Comparison of ENCODE assay signal across 8 mouse cellular contexts in the genomic region with DNA sequence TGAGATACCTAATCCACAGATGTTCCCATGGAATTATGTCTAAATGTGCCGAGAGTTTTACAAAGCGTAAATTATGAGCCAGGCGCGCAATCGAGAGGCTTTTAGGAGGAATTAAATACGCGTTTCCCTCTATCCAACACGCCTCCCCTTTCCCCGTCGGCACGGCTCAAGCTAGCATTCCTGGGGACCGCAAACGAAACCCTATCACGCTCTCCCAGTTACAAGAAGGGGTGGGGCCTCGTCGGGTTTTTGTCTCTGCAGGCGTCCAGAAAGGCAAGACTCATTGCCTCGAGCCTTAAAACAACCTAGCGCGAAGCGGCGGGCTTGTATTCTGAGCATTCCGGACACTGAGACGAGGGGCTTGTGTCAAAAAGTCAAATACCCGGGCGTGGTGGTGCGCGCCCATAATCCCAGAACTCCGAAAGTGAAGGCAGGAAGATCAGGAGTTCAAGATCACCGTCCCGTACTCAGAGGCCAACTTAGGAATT. TPM values are rescaled to one million over a fixed set of nuclear protein-coding genes. Genes with fewer than 3 reads are reported as not detected.
A peak's percentile ranks its signal among the peaks of the same experiment; 100 is the strongest.
DNase-seq lines count a peak whose midpoint lies in the region; ATAC-seq and TF ChIP-seq lines count a peak whose summit lies in the region.

No protein-coding gene starts in this region.

- peak overlapping the region; percentile 61 for H3K4me3 ChIP-seq in ES-Bruce4 (ENCODE audit: low read depth, low read length)
- H3K4me3 ChIP-seq in forebrain, embryonic 12.5 days (replicated peaks), result peak overlapping the region; percentile 85
- H3K4me3 ChIP-seq in lung, embryonic 16.5 days (ENCODE audit: low read length), result peak overlapping the region; percentile 64
- peak overlapping the region; percentile 86 for H3K4me3 ChIP-seq in olfactory bulb, adult 2 months (ENCODE audit: insufficient read depth, low read depth, low read length)
- peak overlapping the region; percentile 61 for H3K4me3 ChIP-seq in thymus, adult 2 months (ENCODE audit: control insufficient read depth, insufficient read depth, low read length)

- H3K4me1 ChIP-seq in ES-Bruce4 (ENCODE audit: control insufficient read depth, insufficient read depth, low read length), result no peaks in the 10 kb centered on the region
- peaks cover 24% of the 10 kb centered on the region for H3K4me1 ChIP-seq in forebrain, embryonic 12.5 days
- peaks cover 11% of the 10 kb centered on the region for H3K4me1 ChIP-seq in lung, embryonic 16.5 days (replicated peaks; ENCODE audit: control insufficient read depth, insufficient read depth, low read length)
- H3K4me1 ChIP-seq in olfactory bulb, adult 2 months (ENCODE audit: control insufficient read depth, insufficient read depth, low read length), result 0 out of 2 replicates have a peak, but pooled peaks cover 3% of the 10 kb centered on the region
- H3K4me1 ChIP-seq in thymus, adult 2 months (replicated peaks; ENCODE audit: control insufficient read depth, insufficient read depth, low read length), result peaks cover 38% of the 10 kb centered on the region

- no peak for TF ChIP-seq EP300 in ES-Bruce4 (IDR thresholded peaks at IDR 0.05; ENCODE audit: insufficient read depth, low read depth, low read length)

- peak; percentile 82 for DNase-seq in brain, embryonic 14.5 days (ENCODE audit: low read depth)
- DNase-seq in heart, postnatal 10 days, result peak; percentile 68 to 73
- peak; percentile 55 to 74 for DNase-seq in kidney, postnatal 36 days
- DNase-seq in thymus, adult 2 months, result peak; percentile 77

- 3% methylated on average over 31 of the region's 31 CpGs for WGBS in forebrain, embryonic 12.5 days
- 1% methylated on average over 31 of the region's 31 CpGs for WGBS in lung, embryonic 16.5 days
- WGBS in olfactory bulb, adult 2 months, result under 1% methylated on average over 31 of the region's 31 CpGs
- WGBS in thymus, adult 2 months, result 3% methylated on average over 31 of the region's 31 CpGs

- ATAC-seq in forebrain, embryonic 12.5 days (ENCODE audit: low FRiP score), result peak; percentile 75
- peak; percentile 85 for ATAC-seq in lung, embryonic 16.5 days (ENCODE audit: low read depth)

- no peak for TF ChIP-seq POLR2A in ES-Bruce4 (IDR thresholded peaks at IDR 0.05; ENCODE audit: insufficient read depth, low read length)
- TF ChIP-seq POLR2A in brain, embryonic 14.5 days (IDR thresholded peaks at IDR 0.05; ENCODE audit: borderline replicate concordance, extremely low read depth, insufficient read depth, insufficient read length, poor library complexity, severe bottlenecking), result no peak
- no peak for TF ChIP-seq POLR2A in olfactory bulb, adult 2 months (IDR thresholded peaks at IDR 0.05; ENCODE audit: insufficient read depth, low read depth, low read length)
- TF ChIP-seq POLR2A in thymus, adult 2 months (IDR thresholded peaks at IDR 0.05; ENCODE audit: control insufficient read depth, extremely low read depth, insufficient read depth, low read length, poor library complexity), result no peak

- H3K4me2 ChIP-seq in forebrain, embryonic 12.5 days, result peak overlapping the region; percentile 85
- H3K4me2 ChIP-seq in lung, embryonic 16.5 days (ENCODE audit: low read depth, low read length), result peak overlapping the region; percentile 91

- no peaks in the 10 kb centered on the region for H3K27me3 ChIP-seq in ES-Bruce4 (ENCODE audit: control insufficient read depth, insufficient read depth, low read length, poor library complexity, severe bottlenecking)
- H3K27me3 ChIP-seq in forebrain, embryonic 12.5 days, result peaks cover 24% of the 10 kb centered on the region
- H3K27me3 ChIP-seq in lung, embryonic 16.5 days (ENCODE audit: control insufficient read depth, insufficient read depth, low read depth, low read length), result no peaks in the 10 kb centered on the region
- no peaks in the 10 kb centered on the region for H3K27me3 ChIP-seq in thymus, adult 2 months (ENCODE audit: control insufficient read depth, insufficient read depth, low read length)

- H3K9me3 ChIP-seq in ES-Bruce4 (replicated peaks; ENCODE audit: control insufficient read depth, insufficient read depth, low read length, poor library complexity, severe bottlenecking), result no peaks in the 10 kb centered on the region
- no peaks in the 10 kb centered on the region for H3K9me3 ChIP-seq in forebrain, embryonic 12.5 days
- no peaks in the 10 kb centered on the region for H3K9me3 ChIP-seq in lung, embryonic 16.5 days (ENCODE audit: control insufficient read depth, low read length)

- TF ChIP-seq CTCF in ES-Bruce4 (IDR thresholded peaks at IDR 0.05; ENCODE audit: low read depth, low read length), result no peak
- TF ChIP-seq CTCF in brain, embryonic 14.5 days (IDR thresholded peaks at IDR 0.05; ENCODE audit: borderline replicate concordance, extremely low read depth, insufficient read depth, insufficient read length), result no peak
- TF ChIP-seq CTCF in olfactory bulb, adult 2 months (IDR thresholded peaks at IDR 0.05; ENCODE audit: insufficient read depth, low read depth, low read length), result no peak
- no peak for TF ChIP-seq CTCF in thymus, adult 2 months (IDR thresholded peaks at IDR 0.05; ENCODE audit: borderline replicate concordance, control insufficient read depth, extremely low read depth, insufficient read depth, low read length, poor library complexity)

- intact Hi-C loops in heart, postnatal 10 days (cut with DNase I), result no loop called here

- peak overlapping the region; percentile 76 for H3K9ac ChIP-seq in ES-Bruce4 (ENCODE audit: low read depth, poor library complexity, severe bottlenecking)
- peak overlapping the region; percentile 66 for H3K9ac ChIP-seq in forebrain, embryonic 12.5 days
- H3K9ac ChIP-seq in lung, embryonic 16.5 days (ENCODE audit: low read length), result peak overlapping the region; percentile 76

- peaks cover 5% of the 10 kb centered on the region for H3K36me3 ChIP-seq in ES-Bruce4 (ENCODE audit: control insufficient read depth, insufficient read depth, low read length, poor library complexity, severe bottlenecking)
- peaks cover 20% of the 10 kb centered on the region for H3K36me3 ChIP-seq in forebrain, embryonic 12.5 days (replicated peaks)
- H3K36me3 ChIP-seq in lung, embryonic 16.5 days (ENCODE audit: control insufficient read depth, insufficient read depth, low read length), result peaks cover 10% of the 10 kb centered on the region
- H3K36me3 ChIP-seq in thymus, adult 2 months (ENCODE audit: control insufficient read depth, insufficient read depth, low read length), result peaks cover 14% of the 10 kb centered on the region; the same call in 1 of the 2 replicates

- peak overlapping the region; percentile 90 for H3K27ac ChIP-seq in ES-Bruce4 (ENCODE audit: insufficient read depth, low read length)
- peak overlapping the region; percentile 70 for H3K27ac ChIP-seq in forebrain, embryonic 12.5 days
- H3K27ac ChIP-seq in lung, embryonic 16.5 days (ENCODE audit: low read length), result peak overlapping the region; percentile 93
- H3K27ac ChIP-seq in olfactory bulb, adult 2 months (ENCODE audit: insufficient read depth, low read depth, low read length), result no peak overlapping the region
- peak overlapping the region; percentile 86 for H3K27ac ChIP-seq in thymus, adult 2 months (ENCODE audit: control insufficient read depth, insufficient read depth, low read length)

RNA-seq across cellular contexts. Expression of a gene that starts 0.7 kb away (rescaled TPM):
- 83.6 and 86.3 TPM in 2 replicates for polyA plus RNA-seq in ES-Bruce4 (2011; ENCODE audit: insufficient read depth, insufficient read length, low read depth, missing spikeins)
- 118 and 147 TPM in 2 replicates for polyA plus RNA-seq in brain, embryonic 14.5 days (2012; rRNA removed)
- polyA plus RNA-seq in forebrain, embryonic 12.5 days (2016; fragmentation: Nextera tagmentation; extraction: Ambion mirVana), result 118 and 137 TPM in 2 replicates
- total RNA-seq in heart, postnatal 10 days (2021), result 10 to 100 TPM; 50.5 to 56.9 TPM
- polyA plus RNA-seq in lung, embryonic 16.5 days (2015; fragmentation: Nextera tagmentation; extraction: Ambion mirVana), result 143 and 167 TPM in 2 replicates
- not detected in 2 replicates for polyA plus RNA-seq in olfactory bulb, adult 2 months (2012; ENCODE audit: insufficient read depth, insufficient read length, low replicate concordance, missing spikeins)
- polyA plus RNA-seq in thymus, adult 2 months (2012; rRNA removed), result 172 and 215 TPM in 2 replicates

RNA-seq across cellular contexts. Expression of a gene that starts 23.6 kb away (rescaled TPM):
- polyA plus RNA-seq in ES-Bruce4 (2011; ENCODE audit: insufficient read depth, insufficient read length, low read depth, missing spikeins), result 3.2 and 5.1 TPM in 2 replicates
- polyA plus RNA-seq in brain, embryonic 14.5 days (2012; rRNA removed), result 150 and 168 TPM in 2 replicates
- 33.0 and 35.1 TPM in 2 replicates for polyA plus RNA-seq in forebrain, embryonic 12.5 days (2016; fragmentation: Nextera tagmentation; extraction: Ambion mirVana)
- total RNA-seq in heart, postnatal 10 days (2021), result under 1 TPM; 0.15 to 0.31 TPM
- 1.6 and 2.3 TPM in 2 replicates for polyA plus RNA-seq in lung, embryonic 16.5 days (2015; fragmentation: Nextera tagmentation; extraction: Ambion mirVana)
- not detected in 2 replicates for polyA plus RNA-seq in olfactory bulb, adult 2 months (2012; ENCODE audit: insufficient read depth, insufficient read length, low replicate concordance, missing spikeins)
- 25.3 and 27.9 TPM in 2 replicates for polyA plus RNA-seq in thymus, adult 2 months (2012; rRNA removed)

RNA-seq across cellular contexts. Expression of a gene that starts 56.7 kb away (rescaled TPM):
- not detected in 2 replicates for polyA plus RNA-seq in ES-Bruce4 (2011; ENCODE audit: insufficient read depth, insufficient read length, low read depth, missing spikeins)
- polyA plus RNA-seq in brain, embryonic 14.5 days (2012; rRNA removed), result 0.28 and 0.51 TPM in 2 replicates
- 0.92 and 1.1 TPM in 2 replicates for polyA plus RNA-seq in forebrain, embryonic 12.5 days (2016; fragmentation: Nextera tagmentation; extraction: Ambion mirVana)
- total RNA-seq in heart, postnatal 10 days (2021), result not detected
- 0.64 and 3.4 TPM in 2 replicates for polyA plus RNA-seq in lung, embryonic 16.5 days (2015; fragmentation: Nextera tagmentation; extraction: Ambion mirVana)
- polyA plus RNA-seq in olfactory bulb, adult 2 months (2012; ENCODE audit: insufficient read depth, insufficient read length, low replicate concordance, missing spikeins), result not detected in 2 replicates
- polyA plus RNA-seq in thymus, adult 2 months (2012; rRNA removed), result 4.6 and 8.5 TPM in 2 replicates

Comparison
In these comparisons a context has a peak if more than half of its experiments do, and no peak if none do; other contexts are left out.
1. RNA of a gene that starts 0.7 kb away (polyA plus RNA-seq): 172 to 215 TPM in thymus, adult 2 months, 143 to 167 TPM in lung, embryonic 16.5 days, 118 to 137 TPM in forebrain, embryonic 12.5 days, 118 to 147 TPM in brain, embryonic 14.5 days and 83.6 to 86.3 TPM in ES-Bruce4; not detected in olfactory bulb, adult 2 months; every median in the first group is over 10 times any median in the second.
2. Peak in every context shown above with its lines, with median percentiles within 50 percentile points of each other: H3K4me3 ChIP-seq, H3K9ac ChIP-seq and DNase-seq.